Mouse (Mus musculus) megakaryocyte progenitor cell, adult 5-6 weeks (primary cell): ENCODE data around the gene F830045P16Rik. TPM values are rescaled to one million over a fixed set of nuclear protein-coding genes. Genes with fewer than 3 reads are reported as not detected.

Source experiments
- ATAC-seq: replicated peaks from 2 replicates; pipeline ENCODE4 v1.8.0; 2016; ENCODE audit warnings: mild to moderate bottlenecking, moderate TSS enrichment, inconsistent platforms; ENCODE audit not compliant: poor library complexity
- total RNA-seq, 2 experiments: library from RNA; stranded (forward) in 1 of 2; stranded (reverse) in 1 of 2; fragments of 157-497, 149-512 nt in 1 of 2; fragments of 200-1000 nt in 1 of 2; gene quantifications; 2 replicates each; pipeline versions ENCODE4 v1.2.3 to v1.2.4; 2015 to 2017

Gene F830045P16Rik
- total RNA-seq (2015), result not detected in 2 replicates
- not detected in 2 replicates for total RNA-seq (2017)

GRCm38 (mm10) chr2:129536377-129536776 is at the start of gene F830045P16Rik:
Gene F830045P16Rik (minus strand): TSS chr2:129536602.
- no peak for ATAC-seq

- peak; percentile 95 for ATAC-seq
Observed at GRCm38 (mm10) chr2:129585904-129586514, 49.6 kb upstream of the F830045P16Rik start.

GRCm38 (mm10) chr2:129584905-129585304 is 48.5 kb upstream of the F830045P16Rik start:
- no peak for ATAC-seq

- no peak for ATAC-seq
Observed at GRCm38 (mm10) chr2:129582261-129582660, 45.9 kb upstream of the F830045P16Rik start.

DNA sequence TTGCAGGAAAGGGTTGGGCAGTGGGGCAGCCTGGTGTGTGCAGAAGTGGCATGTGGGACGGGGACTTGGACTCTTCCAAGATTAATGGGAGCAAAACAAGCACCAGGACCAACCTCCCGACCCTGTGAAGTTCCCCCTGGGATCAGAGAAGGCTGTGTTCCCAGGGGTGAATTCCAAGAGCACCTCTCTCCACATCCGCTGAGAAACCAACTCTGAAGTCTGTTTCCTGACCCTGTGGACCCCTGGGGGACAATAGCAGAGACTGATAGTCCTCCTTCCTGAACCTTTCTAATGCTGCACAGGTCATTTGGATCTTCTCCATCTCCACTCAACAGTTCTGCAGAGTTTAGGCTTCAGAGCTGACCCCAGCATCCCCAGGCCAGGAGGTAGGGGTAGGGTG is 45.4 kb upstream of the F830045P16Rik start:
- no peak for ATAC-seq

- ATAC-seq, result no peak
Observed at GRCm38 (mm10) chr2:129580656-129581055, 44.3 kb upstream of the F830045P16Rik start.

- ATAC-seq, result no peak
Observed at GRCm38 (mm10) chr2:129576611-129577447, 40.4 kb upstream of the F830045P16Rik start.

DNA sequence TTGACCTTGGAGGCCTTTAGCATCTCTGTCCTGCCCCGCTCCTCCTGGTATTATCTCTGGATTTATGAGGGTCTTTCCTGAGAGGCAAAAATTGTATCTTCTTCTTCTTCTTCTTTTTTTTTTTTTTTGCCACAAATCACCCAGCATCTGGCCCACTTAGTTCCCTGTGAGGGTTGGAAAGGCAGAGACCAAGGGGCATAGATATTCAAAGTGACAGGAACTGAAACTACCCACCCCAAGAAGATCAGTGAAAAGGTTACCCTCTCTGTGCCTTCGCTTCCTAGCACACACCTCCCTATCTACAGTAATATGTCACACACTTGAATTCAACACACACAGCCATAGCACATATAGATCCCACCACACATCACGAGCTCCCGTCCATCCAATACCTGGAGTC is 38.7 kb upstream of the F830045P16Rik start:
- peak; percentile 65 for ATAC-seq

- ATAC-seq, result no peak
Observed at GRCm38 (mm10) chr2:129574395-129575046, 38.1 kb upstream of the F830045P16Rik start.

- ATAC-seq, result no peak
Observed at GRCm38 (mm10) chr2:129573701-129574273, 37.4 kb upstream of the F830045P16Rik start.

DNA sequence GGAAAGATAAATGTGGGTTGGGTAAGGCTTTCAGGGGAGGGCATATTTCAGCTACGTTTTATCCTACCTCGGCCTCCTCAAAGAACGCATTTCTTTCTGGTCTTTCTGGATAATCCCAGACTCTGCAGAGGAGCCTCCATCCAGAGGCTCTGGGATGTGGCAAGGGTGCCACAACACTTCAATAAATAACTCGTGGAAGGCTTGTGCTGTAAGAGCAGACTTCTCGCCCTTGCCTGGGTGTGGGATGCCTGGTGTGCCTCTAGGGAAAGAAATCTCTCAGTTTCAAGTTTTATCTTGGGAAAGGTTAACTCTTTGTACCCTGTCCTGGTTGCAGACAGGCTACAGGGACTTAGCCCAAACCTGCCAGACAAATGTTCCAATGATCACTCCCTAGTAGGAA is 33.2 kb upstream of the F830045P16Rik start:
- no peak for ATAC-seq

GRCm38 (mm10) chr2:129569120-129569519 is 32.7 kb upstream of the F830045P16Rik start:
- ATAC-seq, result no peak

GRCm38 (mm10) chr2:129563944-129564709 is 27.7 kb upstream of the F830045P16Rik start:
- ATAC-seq, result no peak

GRCm38 (mm10) chr2:129561796-129562195 is 25.4 kb upstream of the F830045P16Rik start:
- no peak for ATAC-seq

GRCm38 (mm10) chr2:129558875-129559219 is 22.4 kb upstream of the F830045P16Rik start:
- no peak for ATAC-seq

DNA sequence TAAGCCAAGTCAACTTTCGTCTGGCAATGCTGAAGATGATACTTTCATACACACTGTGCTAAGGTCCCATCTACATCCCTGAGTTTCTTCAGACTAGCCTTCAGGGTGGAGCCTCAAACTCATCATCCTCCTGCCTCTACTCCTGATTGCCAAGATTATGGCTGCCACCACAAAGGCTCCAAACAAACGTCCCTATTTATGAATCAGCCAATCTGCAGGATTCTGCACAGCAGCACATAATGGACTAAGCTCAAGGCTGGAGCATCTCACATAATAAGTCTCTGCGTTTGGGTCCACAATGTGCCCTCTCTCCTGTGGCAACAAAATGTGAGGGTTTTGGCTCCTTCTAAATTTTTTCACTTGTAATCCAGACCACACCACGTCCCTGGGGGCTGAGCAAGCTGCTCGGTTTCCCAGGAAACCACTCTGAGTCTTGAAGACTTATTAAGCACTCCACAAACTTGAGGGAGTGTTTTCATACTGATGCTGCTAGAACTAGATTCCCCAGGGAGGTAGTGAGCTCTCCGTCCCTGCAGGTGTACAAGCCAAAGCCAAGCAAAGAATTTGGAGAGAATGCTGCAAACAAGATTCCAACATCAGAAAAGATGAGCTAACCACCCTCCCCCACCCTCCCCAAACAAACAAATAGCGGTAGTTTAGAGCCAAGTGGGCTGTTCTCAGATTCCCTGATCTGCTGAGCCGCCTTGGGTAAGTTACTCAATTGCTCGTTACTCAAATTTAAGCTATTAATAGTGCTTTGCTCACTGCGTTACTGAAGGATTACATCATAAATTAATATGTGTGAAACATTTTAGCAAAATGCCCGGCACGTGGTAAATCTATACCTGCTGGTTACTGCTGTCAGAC is 21.8 kb upstream of the F830045P16Rik start:
- ATAC-seq, result peak; percentile 65

DNA sequence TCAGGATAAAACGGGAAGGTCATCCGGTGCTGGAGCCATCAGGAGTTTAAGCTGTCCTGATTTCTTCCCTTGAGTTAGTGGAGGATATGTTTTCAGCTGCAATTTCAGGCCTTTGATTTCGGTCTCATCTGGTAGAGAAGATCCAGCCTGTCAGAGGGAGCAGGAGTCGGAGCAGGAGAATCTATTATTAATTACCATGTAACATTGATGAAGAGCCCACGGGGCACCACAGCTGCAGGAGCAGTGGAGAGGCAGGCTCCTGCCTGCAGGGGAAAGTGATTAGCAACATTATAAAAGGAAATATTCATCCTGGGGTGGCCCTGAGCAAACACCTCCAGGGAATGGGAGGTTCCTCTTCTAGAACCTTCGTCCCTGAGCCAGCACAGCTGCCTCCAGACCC is 19.7 kb upstream of the F830045P16Rik start:
- no peak for ATAC-seq

DNA sequence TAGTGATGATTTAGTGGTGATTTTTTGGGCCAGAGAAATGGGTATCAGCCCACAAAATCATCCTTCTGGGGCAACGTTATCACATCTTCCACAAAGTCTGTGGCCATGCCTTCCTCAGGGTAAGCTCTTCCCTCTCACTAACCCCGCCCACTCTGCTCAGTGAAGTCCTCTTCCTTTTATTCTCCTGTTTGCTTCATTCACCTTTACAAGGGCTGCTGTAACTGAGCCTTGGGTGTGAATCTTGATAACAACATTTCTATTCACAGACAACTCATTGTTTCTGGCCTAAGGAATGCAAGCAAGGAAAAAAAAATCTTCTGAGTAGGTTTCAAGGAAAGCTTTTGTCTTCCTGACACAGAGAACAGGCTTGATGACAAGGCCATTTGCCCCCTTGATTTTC is 14.4 kb upstream of the F830045P16Rik start:
- ATAC-seq, result peak; percentile 49; the same call in 1 of the 2 replicates

- peak; percentile 51 for ATAC-seq
Observed at GRCm38 (mm10) chr2:129549537-129550135, 13.2 kb upstream of the F830045P16Rik start.
